Mouse (Mus musculus) liver, adult 2 months (tissue): ENCODE results near the gene Acads.

Experiments used
- CTCF ChIP-seq: fragments of 200-500 bp; IDR thresholded peaks from 2 replicates; pipeline ENCODE4 v1.5.1; 2011; ENCODE audit warnings: low read depth, low read length, control low read depth
- POLR2A ChIP-seq: fragments of 200-500 bp; IDR thresholded peaks from 2 replicates; pipeline ENCODE4 v1.6.1; 2011; ENCODE audit warnings: low read length, control low read depth; ENCODE audit not compliant: insufficient read depth; ENCODE audit errors: extremely low read depth

GRCm38 (mm10) chr5:115165895-115166814 lies 47.0 kb upstream of the Acads start:
- TF ChIP-seq POLR2A (no peak), CTCF (no peak)
